Mouse (Mus musculus) thymus, postnatal 10 days (tissue): Measurements from ENCODE around the gene Zpr1.

Experiments used
- DNase-seq, 2 experiments: peaks; one replicate each; pipeline ENCODE4 v3.0.0; 2021; ENCODE audit warnings: low spot score in 2 of 2

The Zpr1 gene

DNA sequence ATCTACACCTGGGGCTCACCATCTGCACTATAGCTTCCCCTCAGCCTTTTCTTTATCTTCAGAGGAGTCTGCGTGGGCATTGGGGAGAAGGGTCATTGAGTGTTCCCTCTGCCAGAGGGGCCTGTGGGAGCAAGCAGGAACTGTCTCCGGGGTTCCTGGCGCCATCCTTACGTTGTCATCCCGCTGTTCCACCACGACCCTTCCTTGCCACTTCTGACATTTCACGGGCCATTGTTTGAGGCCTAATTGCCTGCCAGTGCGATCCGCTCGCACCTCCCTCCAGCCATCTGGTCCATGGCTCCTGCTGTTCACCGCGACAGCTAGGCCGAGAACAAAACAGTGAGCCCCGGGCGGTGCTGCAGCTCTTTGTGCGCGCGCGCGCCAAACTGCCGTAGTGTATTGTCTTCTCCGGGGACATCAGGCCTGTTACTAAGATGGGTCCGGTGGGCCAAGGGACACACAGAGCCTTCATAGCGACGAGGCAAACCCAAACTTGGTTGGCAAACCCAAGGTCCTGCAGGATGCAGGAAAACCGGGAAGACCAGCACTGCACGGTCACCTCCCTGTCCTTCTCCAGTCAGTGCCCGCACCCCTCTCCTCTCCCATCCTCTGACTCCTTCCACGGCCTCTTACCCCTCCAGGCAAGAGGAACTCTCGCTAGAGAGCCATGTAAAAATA is 55.8 kb downstream of the Zpr1 start:
- DNase-seq, result peak; percentile 5 to 16

- DNase-seq, result no peak
Measured at GRCm38 (mm10) chr9:46329250-46329648, 56.4 kb downstream of the Zpr1 start.

DNA sequence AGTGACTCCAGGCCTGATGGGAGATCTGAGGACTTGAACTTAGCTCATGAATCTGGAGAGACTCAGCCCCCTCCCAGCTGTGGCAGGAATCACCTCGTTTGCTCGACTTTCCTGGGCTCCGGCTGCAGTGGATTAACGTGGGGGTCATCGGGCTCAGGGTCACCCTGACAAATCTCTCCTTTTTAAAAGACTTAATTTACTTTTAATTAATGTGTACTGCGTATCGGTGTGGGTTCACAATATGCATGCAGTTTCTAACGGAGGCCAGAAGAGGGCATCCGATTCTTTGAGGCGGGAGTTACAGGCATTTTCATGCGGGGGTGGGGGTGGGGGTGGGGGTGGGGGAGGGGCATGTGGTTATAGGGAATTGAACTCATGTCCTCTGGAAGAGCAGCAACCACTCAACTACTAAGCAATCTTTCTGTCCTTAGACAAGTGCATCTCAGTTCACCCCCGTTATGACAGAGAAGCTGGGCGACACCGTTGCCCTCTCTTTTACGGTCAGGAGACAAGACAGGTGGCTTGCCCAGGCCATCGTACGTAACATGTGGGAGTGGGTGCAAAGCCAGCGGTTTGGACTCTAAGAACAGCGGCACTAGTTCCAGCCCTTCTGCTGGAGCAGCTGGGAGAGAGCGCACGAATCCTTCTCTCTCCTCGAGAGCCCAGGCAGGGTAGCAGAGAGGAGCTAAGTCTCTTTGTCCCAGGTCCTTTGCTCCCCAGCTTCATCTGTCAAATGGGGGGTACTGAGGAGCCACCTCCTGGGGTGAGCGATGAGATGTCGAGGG is 57.1 kb downstream of the Zpr1 start:
- no peak for DNase-seq

GRCm38 (mm10) chr9:46330586-46330895 is 57.7 kb downstream of the Zpr1 start:
- no peak for DNase-seq

DNA sequence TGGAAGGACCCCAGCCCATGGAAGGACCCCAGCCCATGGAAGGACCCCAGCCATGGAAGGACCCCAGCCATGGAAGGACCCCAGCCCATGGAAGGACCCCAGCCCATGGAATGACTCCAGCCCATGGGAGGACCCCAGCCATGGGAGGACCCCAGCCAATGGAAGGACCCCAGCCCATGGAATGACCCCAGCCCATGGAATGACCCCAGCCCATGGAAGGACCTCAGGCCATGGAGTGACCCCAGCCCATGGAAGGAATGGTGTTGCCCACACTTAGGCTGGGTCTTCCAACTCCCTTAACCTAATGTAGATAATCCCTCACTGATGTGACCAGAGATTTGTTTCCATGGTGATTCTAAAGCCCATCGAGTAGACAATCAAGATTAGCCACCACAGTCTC is 58.4 kb downstream of the Zpr1 start:
- no peak for DNase-seq
